Mouse (Mus musculus) kidney, embryonic 16.5 days (tissue): ENCODE results near the gene As3mt. TPM values are rescaled to one million over a fixed set of nuclear protein-coding genes. Genes with fewer than 3 reads are reported as not detected.

Source experiments
- ATAC-seq: fragments of 200-750 bp; cut with Nextera tagmentation; 2 replicates; pipeline ENCODE4 v1.8.0; 2017; ENCODE audit warnings: moderate TSS enrichment; ENCODE audit not compliant: low FRiP score, low TSS enrichment
- H3K27ac ChIP-seq: fragments of 300-500 bp; sonication (generic); 2 replicates; pipeline ENCODE4 v1.5.1; 2014; ENCODE audit warnings: low read length
- H3K27me3 ChIP-seq: fragments of 300-500 bp; sonication (generic); 2 replicates; pipeline ENCODE4 v1.6.1; 2014; ENCODE audit warnings: low read length, control low read depth, mixed read lengths; ENCODE audit not compliant: insufficient read depth
- H3K36me3 ChIP-seq: fragments of 300-500 bp; sonication (generic); 2 replicates; pipeline ENCODE4 v1.6.1; 2014; ENCODE audit warnings: low read length, control low read depth, mixed read lengths; ENCODE audit not compliant: insufficient read depth
- H3K4me1 ChIP-seq: fragments of 300-500 bp; sonication (generic); 2 replicates; pipeline ENCODE4 v1.6.1; 2014; ENCODE audit warnings: low read length, control low read depth, mixed read lengths; ENCODE audit not compliant: insufficient read depth
- H3K4me2 ChIP-seq: fragments of 300-500 bp; sonication (generic); replicated peaks from 2 replicates; pipeline ENCODE4 v1.6.1; 2014; ENCODE audit warnings: low read depth, low read length
- H3K4me3 ChIP-seq: fragments of 300-500 bp; sonication (generic); 2 replicates; pipeline ENCODE4 v1.5.1; 2014; ENCODE audit warnings: mild to moderate bottlenecking, low read length
- H3K9ac ChIP-seq: fragments of 300-500 bp; sonication (generic); replicated peaks from 2 replicates; pipeline ENCODE4 v1.6.1; 2014; ENCODE audit warnings: low read length
- H3K9me3 ChIP-seq: fragments of 300-500 bp; sonication (generic); 2 replicates; pipeline ENCODE4 v1.6.1; 2016; ENCODE audit warnings: low read length, control low read depth
- WGBS: fragments of 180-500 bp; shearing (Covaris S2); extraction: QIAGEN DNeasy Blood & Tissue Kit; methylation state at CpG from one replicate; pipeline ENCODE4 v1.1.7; 2014; 5-methylcytosine and 5-hydroxymethylcytosine counted together
- polyA plus RNA-seq: library from polyadenylated mRNA; unstranded; fragments of >200 nt; fragmentation: Nextera tagmentation; extraction: Ambion mirVana; gene quantifications from 2 replicates; pipeline ENCODE4 v1.2.1, GENCODE M21; 2015

The As3mt gene
- polyA plus RNA-seq, 1 experiment from 2014 or later, result 57.0 TPM

GRCm38 (mm10) chr19:46670691-46671090 is 36.6 kb upstream of the As3mt start:
- peak; percentile 79; the same call in 1 of the 2 replicates for ATAC-seq
- WGBS, result 24% methylated on average over 13 of the region's 13 CpGs
- H3K9me3 ChIP-seq, result no peaks in the 10 kb centered on the region
- no peak overlapping the region for H3K4me2 ChIP-seq
- H3K27ac ChIP-seq, result no peak overlapping the region
- H3K4me3 ChIP-seq, result no peak overlapping the region
- H3K27me3 ChIP-seq, result no peaks in the 10 kb centered on the region
- no peaks in the 10 kb centered on the region for H3K36me3 ChIP-seq
- H3K4me1 ChIP-seq, result no peaks in the 10 kb centered on the region
- H3K9ac ChIP-seq, result no peak overlapping the region

GRCm38 (mm10) chr19:46672766-46673418 is 34.4 kb upstream of the As3mt start, which contains the start of gene Cyp17a1:
TSS of gene Cyp17a1 (minus strand) at chr19:46673172.
- Histone ChIP-seq H3K36me3 (no peaks in the 10 kb centered on the region), H3K27me3 (no peaks in the 10 kb centered on the region), H3K9ac (no peak within 1 kb of the TSS), H3K9me3 (no peaks in the 10 kb centered on the region), H3K27ac (no peak within 1 kb of the TSS), H3K4me2 (no peak within 1 kb of the TSS), H3K4me1 (no peaks in the 10 kb centered on the region), H3K4me3 (no peak within 1 kb of the TSS)
- WGBS, result 54% methylated on average over 5 of the region's 5 CpGs
- ATAC-seq, result no peak

- no peak overlapping the region for H3K9ac ChIP-seq
- H3K27ac ChIP-seq, result no peak overlapping the region
- ATAC-seq, result no peak
These were observed 31.6 kb upstream of the As3mt start for GRCm38 (mm10) chr19:46675641-46676040.

GRCm38 (mm10) chr19:46679720-46680383 is 27.4 kb upstream of the As3mt start:
- Histone ChIP-seq H3K9me3 (no peaks in the 10 kb centered on the region), H3K4me3 (no peak overlapping the region), H3K27me3 (no peaks in the 10 kb centered on the region), H3K36me3 (no peaks in the 10 kb centered on the region), H3K27ac (no peak overlapping the region), H3K4me1 (no peaks in the 10 kb centered on the region), H3K9ac (no peak overlapping the region), H3K4me2 (no peak overlapping the region)
- 53% methylated on average over 12 of the region's 12 CpGs for WGBS
- no peak for ATAC-seq

More at GRCm38 (mm10) chr19:46675641-46676040, 31.6 kb upstream of the As3mt start:
- WGBS, result 51% methylated on average over 3 of the region's 3 CpGs
- no peaks in the 10 kb centered on the region for H3K9me3 ChIP-seq
- no peaks in the 10 kb centered on the region for H3K4me1 ChIP-seq
- no peaks in the 10 kb centered on the region for H3K36me3 ChIP-seq
- no peaks in the 10 kb centered on the region for H3K27me3 ChIP-seq
- no peak overlapping the region for H3K4me2 ChIP-seq
- H3K4me3 ChIP-seq, result no peak overlapping the region

GRCm38 (mm10) chr19:46689460-46690372 is 17.5 kb upstream of the As3mt start, which contains the start of gene Borcs7:
TSS of gene Borcs7 (plus strand) at chr19:46689906.
- Histone ChIP-seq H3K36me3 (no peaks in the 10 kb centered on the region), H3K9me3 (no peaks in the 10 kb centered on the region), H3K9ac (peak within 1 kb of the TSS; percentile 80), H3K27ac (peak within 1 kb of the TSS; percentile 59), H3K4me3 (peak within 1 kb of the TSS; percentile 64), H3K27me3 (no peaks in the 10 kb centered on the region), H3K4me2 (peak within 1 kb of the TSS; percentile 64), H3K4me1 (peaks cover 8% of the 10 kb centered on the region)
- WGBS, result 3% methylated on average over 44 of the region's 44 CpGs
- ATAC-seq, result peak; percentile 96

- 78% methylated on average over 11 of the region's 11 CpGs for WGBS
- ATAC-seq, result 0 out of 2 replicates have a peak, but pooled peaks have one; percentile 10
- Histone ChIP-seq H3K27ac (no peak overlapping the region), H3K4me1 (peaks cover 8% of the 10 kb centered on the region), H3K9ac (peak overlapping the region; percentile 80), H3K36me3 (no peaks in the 10 kb centered on the region), H3K9me3 (no peaks in the 10 kb centered on the region), H3K4me2 (peak overlapping the region; percentile 64), H3K4me3 (peak overlapping the region; percentile 64), H3K27me3 (no peaks in the 10 kb centered on the region)
These were observed 16.9 kb upstream of the As3mt start for GRCm38 (mm10) chr19:46690387-46690786.

- H3K4me2 ChIP-seq, result no peak overlapping the region
- WGBS, result 75% methylated on average over 2 of the region's 2 CpGs
These were observed 16.2 kb upstream of the As3mt start for GRCm38 (mm10) chr19:46691078-46691477.

GRCm38 (mm10) chr19:46693146-46693545 is 14.1 kb upstream of the As3mt start:
- Histone ChIP-seq H3K4me2 (no peak overlapping the region), H3K27me3 (no peaks in the 10 kb centered on the region), H3K4me3 (no peak overlapping the region), H3K4me1 (peaks cover 14% of the 10 kb centered on the region), H3K9ac (no peak overlapping the region), H3K9me3 (no peaks in the 10 kb centered on the region), H3K36me3 (peaks cover 3% of the 10 kb centered on the region; the same call in 1 of the 2 replicates), H3K27ac (no peak overlapping the region)
- 92% methylated on average over 4 of the region's 4 CpGs for WGBS
- ATAC-seq, result no peak

More at GRCm38 (mm10) chr19:46691078-46691477, 16.2 kb upstream of the As3mt start:
- no peaks in the 10 kb centered on the region for H3K27me3 ChIP-seq
- H3K36me3 ChIP-seq, result peaks cover 3% of the 10 kb centered on the region; the same call in 1 of the 2 replicates
- no peak for ATAC-seq
- H3K27ac ChIP-seq, result no peak overlapping the region
- H3K9me3 ChIP-seq, result no peaks in the 10 kb centered on the region
- peaks cover 8% of the 10 kb centered on the region for H3K4me1 ChIP-seq
- no peak overlapping the region for H3K4me3 ChIP-seq
- no peak overlapping the region for H3K9ac ChIP-seq

- 93% methylated on average over 8 of the region's 8 CpGs for WGBS
- no peak for ATAC-seq
- Histone ChIP-seq H3K4me3 (no peak overlapping the region), H3K36me3 (peaks cover 7% of the 10 kb centered on the region; the same call in 1 of the 2 replicates), H3K27me3 (no peaks in the 10 kb centered on the region), H3K9ac (no peak overlapping the region), H3K27ac (no peak overlapping the region), H3K4me2 (no peak overlapping the region), H3K4me1 (peaks cover 8% of the 10 kb centered on the region; the same call in 1 of the 2 replicates), H3K9me3 (no peaks in the 10 kb centered on the region)
These were observed 10.8 kb upstream of the As3mt start for GRCm38 (mm10) chr19:46696482-46696881.
